Mouse (Mus musculus): ENCODE data around the gene Pax1. TPM values are rescaled to one million over a fixed set of nuclear protein-coding genes. Genes with fewer than 3 reads are reported as not detected.

Pax1 gene
- polyA plus RNA-seq, 1 experiment from 2014 or later, result 0.04 TPM

DNA sequence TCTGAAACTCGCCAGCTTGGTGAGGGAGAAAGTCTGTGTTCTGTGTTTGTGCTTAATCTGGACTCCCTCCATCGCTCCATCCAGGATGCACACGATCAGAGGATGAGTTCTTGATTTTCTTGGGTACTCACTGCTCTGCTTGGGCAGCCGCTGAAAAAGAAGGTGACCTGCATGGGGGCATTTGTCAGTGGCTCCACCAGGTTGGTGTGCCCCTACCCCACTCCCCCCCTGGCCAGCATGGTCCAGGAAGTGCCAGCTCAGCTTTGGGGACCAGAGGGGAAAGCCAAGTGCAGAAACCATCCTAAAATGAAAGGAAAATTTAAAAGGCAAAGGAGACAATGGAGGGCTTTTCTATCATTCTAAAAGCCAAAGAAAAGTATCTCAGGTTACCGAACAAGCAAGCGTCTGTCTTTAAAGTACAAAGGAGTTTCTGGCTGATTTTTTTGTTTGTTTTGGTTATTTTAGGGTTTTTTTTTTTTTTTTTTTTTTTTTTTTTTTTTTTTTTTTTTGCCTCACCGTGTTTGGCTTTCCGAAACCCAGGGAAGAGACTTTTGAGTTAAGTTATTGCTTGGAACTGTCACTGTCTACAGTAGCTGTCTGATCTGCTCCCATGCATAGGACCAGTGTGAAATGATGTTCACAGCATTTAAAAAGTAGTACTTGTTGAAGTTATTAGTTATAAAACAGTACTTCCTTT, 13.4 kb downstream of the Pax1 start:
- no peak for DNase-seq
- H3K27me3 ChIP-seq (ENCODE audit: insufficient read depth, low read length), result peaks cover 51% of the 10 kb centered on the region
- ATAC-seq, result no peak
- no peaks in the 10 kb centered on the region for H3K9me3 ChIP-seq (ENCODE audit: low read length)
- H3K9ac ChIP-seq (replicated peaks), result no peak overlapping the region
- H3K4me3 ChIP-seq (ENCODE audit: low read depth, low read length), result no peak overlapping the region
- TF ChIP-seq EP300 (IDR thresholded peaks at IDR 0.05; ENCODE audit: low read depth) (no peak), CTCF (IDR thresholded peaks at IDR 0.05; ENCODE audit: low read depth) (no peak)
- H3K27ac ChIP-seq (ENCODE audit: low read depth), result no peak overlapping the region
- WGBS (ENCODE audit: insufficient replicate concordance), result 7% methylated on average over 8 of the region's 8 CpGs
- no peaks in the 10 kb centered on the region for H3K36me3 ChIP-seq (replicated peaks; ENCODE audit: insufficient read depth, low read length)
- no peaks in the 10 kb centered on the region for H3K4me1 ChIP-seq (ENCODE audit: insufficient read depth)
- no peak overlapping the region for H3K4me2 ChIP-seq (ENCODE audit: low read depth, low read length)

- no peaks in the 10 kb centered on the region for H3K4me1 ChIP-seq (ENCODE audit: insufficient read depth)
- H3K36me3 ChIP-seq (replicated peaks; ENCODE audit: insufficient read depth, low read length), result no peaks in the 10 kb centered on the region
- WGBS (ENCODE audit: insufficient replicate concordance), result 10% methylated on average over 4 of the region's 4 CpGs
- no peak overlapping the region for H3K4me3 ChIP-seq (ENCODE audit: low read depth, low read length)
- H3K9ac ChIP-seq (replicated peaks), result no peak overlapping the region
- DNase-seq (peak; percentile 26), ATAC-seq (no peak)
- no peak overlapping the region for H3K27ac ChIP-seq (ENCODE audit: low read depth)
- no peaks in the 10 kb centered on the region for H3K9me3 ChIP-seq (ENCODE audit: low read length)
- no peak overlapping the region for H3K4me2 ChIP-seq (ENCODE audit: low read depth, low read length)
- peaks cover 17% of the 10 kb centered on the region for H3K27me3 ChIP-seq (ENCODE audit: insufficient read depth, low read length)
- TF ChIP-seq CTCF (IDR thresholded peaks at IDR 0.05; ENCODE audit: low read depth) (peak; percentile 65), EP300 (IDR thresholded peaks at IDR 0.05; ENCODE audit: low read depth) (no peak)
Observed at GRCm38 (mm10) chr2:147378934-147379333, 17.2 kb downstream of the Pax1 start.

DNA sequence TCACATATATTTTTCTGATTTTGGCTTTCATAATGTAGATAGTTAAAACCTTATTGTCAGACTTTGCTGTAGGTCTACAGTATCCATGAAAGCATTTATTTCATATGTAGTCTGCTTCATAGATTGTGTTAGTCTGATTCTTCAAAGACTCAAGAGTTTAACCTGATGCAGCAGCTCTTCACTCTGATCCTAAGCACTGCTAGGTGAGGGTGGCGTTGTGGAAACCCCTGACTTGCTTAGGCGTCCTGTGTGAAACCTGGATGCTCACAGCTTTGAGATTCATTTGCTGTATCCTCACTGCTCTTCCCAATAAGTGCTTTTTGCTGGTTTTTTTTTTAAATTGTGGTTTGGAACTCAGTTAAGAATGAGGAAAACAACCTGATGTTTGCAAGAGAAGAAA, 21.6 kb downstream of the Pax1 start:
- Histone ChIP-seq H3K9me3 (ENCODE audit: low read length) (no peaks in the 10 kb centered on the region), H3K4me2 (ENCODE audit: low read depth, low read length) (no peak overlapping the region), H3K9ac (replicated peaks) (no peak overlapping the region), H3K4me1 (ENCODE audit: insufficient read depth) (no peaks in the 10 kb centered on the region), H3K27ac (ENCODE audit: low read depth) (no peak overlapping the region), H3K4me3 (ENCODE audit: low read depth, low read length) (no peak overlapping the region), H3K27me3 (ENCODE audit: insufficient read depth, low read length) (no peaks in the 10 kb centered on the region), H3K36me3 (replicated peaks; ENCODE audit: insufficient read depth, low read length) (no peaks in the 10 kb centered on the region)
- DNase-seq, result no peak
- WGBS (ENCODE audit: insufficient replicate concordance), result 76% methylated on average over 2 of the region's 2 CpGs
- no peak for ATAC-seq
- no peak for TF ChIP-seq CTCF (IDR thresholded peaks at IDR 0.05; ENCODE audit: low read depth)
- no peak for TF ChIP-seq EP300 (IDR thresholded peaks at IDR 0.05; ENCODE audit: low read depth)

DNA sequence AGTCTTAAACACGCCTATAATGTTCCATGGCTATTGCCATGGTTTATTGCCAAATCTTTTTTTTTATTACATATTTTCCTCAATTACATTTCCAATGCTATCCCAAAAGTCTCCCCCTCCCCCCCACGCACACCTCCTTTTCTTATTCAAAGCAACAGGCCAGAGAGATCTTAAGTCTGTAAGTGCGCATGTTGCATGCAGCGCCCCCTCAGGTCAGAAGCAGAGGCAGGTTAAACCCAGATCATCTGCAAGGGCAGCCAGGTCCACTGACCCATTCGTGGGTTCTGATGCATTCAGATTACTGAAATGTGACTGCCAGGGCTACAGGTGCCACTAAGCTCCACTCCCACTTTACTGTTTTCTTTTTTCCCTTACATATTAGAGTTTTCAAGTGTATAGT, 25.2 kb downstream of the Pax1 start:
- H3K4me2 ChIP-seq (ENCODE audit: low read depth, low read length), result no peak overlapping the region
- 51% methylated on average over 5 of the region's 5 CpGs for WGBS (ENCODE audit: insufficient replicate concordance)
- TF ChIP-seq CTCF (IDR thresholded peaks at IDR 0.05; ENCODE audit: low read depth) (no peak), EP300 (IDR thresholded peaks at IDR 0.05; ENCODE audit: low read depth) (no peak)
- H3K4me3 ChIP-seq (ENCODE audit: low read depth, low read length), result no peak overlapping the region
- no peak overlapping the region for H3K27ac ChIP-seq (ENCODE audit: low read depth)
- DNase-seq (no peak), ATAC-seq (no peak)
- no peaks in the 10 kb centered on the region for H3K36me3 ChIP-seq (replicated peaks; ENCODE audit: insufficient read depth, low read length)
- H3K9me3 ChIP-seq (ENCODE audit: low read length), result no peaks in the 10 kb centered on the region
- H3K9ac ChIP-seq (replicated peaks), result no peak overlapping the region
- no peaks in the 10 kb centered on the region for H3K4me1 ChIP-seq (ENCODE audit: insufficient read depth)
- H3K27me3 ChIP-seq (ENCODE audit: insufficient read depth, low read length), result no peaks in the 10 kb centered on the region

DNA sequence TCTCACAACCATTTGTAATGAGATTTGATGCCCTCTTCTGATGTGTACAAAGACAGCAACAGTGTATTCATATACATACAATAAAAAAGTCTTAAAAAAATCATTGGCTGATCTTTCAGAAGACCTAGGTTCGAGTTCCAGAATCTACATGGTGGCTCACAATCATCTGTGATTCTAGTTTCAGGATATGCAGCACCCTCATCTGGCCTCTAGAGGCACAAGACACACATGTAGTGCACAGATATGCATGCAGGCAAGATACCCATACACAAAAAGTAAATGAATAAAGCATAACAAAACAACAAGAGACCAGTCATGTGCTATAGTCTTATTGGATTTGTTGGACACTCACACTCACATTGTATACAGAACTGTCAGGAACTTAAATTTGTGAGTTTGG, 47.6 kb downstream of the Pax1 start:
- Histone ChIP-seq H3K4me3 (ENCODE audit: low read depth, low read length) (no peak overlapping the region), H3K27ac (ENCODE audit: low read depth) (no peak overlapping the region), H3K9me3 (ENCODE audit: low read length) (no peaks in the 10 kb centered on the region), H3K4me1 (ENCODE audit: insufficient read depth) (no peaks in the 10 kb centered on the region), H3K27me3 (ENCODE audit: insufficient read depth, low read length) (no peaks in the 10 kb centered on the region), H3K9ac (replicated peaks) (no peak overlapping the region), H3K4me2 (ENCODE audit: low read depth, low read length) (no peak overlapping the region), H3K36me3 (replicated peaks; ENCODE audit: insufficient read depth, low read length) (no peaks in the 10 kb centered on the region)
- TF ChIP-seq CTCF (IDR thresholded peaks at IDR 0.05; ENCODE audit: low read depth) (no peak), EP300 (IDR thresholded peaks at IDR 0.05; ENCODE audit: low read depth) (no peak)
- DNase-seq (no peak), ATAC-seq (no peak)
- 37% methylated on average over 1 of the region's 1 CpGs for WGBS (ENCODE audit: insufficient replicate concordance)

DNA sequence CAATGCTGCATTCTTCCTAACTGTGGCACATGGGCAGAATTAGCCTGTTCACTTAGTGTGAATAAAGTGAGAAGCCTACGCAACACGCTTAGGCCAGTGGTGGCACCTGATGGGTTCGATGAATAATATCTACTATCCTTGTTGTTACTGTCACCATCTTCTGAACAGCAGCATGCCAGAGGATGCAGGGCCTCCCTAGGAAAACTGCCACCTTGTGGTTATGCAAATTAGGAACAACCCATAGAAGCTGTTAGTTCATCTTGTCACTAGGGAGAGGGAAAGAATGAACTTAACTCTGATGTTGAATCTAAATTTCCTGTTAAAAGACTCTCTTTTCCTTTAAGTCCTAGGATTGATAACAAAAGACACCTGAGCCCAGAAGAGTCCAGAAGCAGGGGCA, 53.3 kb downstream of the Pax1 start:
- Histone ChIP-seq H3K9me3 (ENCODE audit: low read length) (no peaks in the 10 kb centered on the region), H3K27ac (ENCODE audit: low read depth) (no peak overlapping the region), H3K4me1 (ENCODE audit: insufficient read depth) (no peaks in the 10 kb centered on the region), H3K27me3 (ENCODE audit: insufficient read depth, low read length) (no peaks in the 10 kb centered on the region), H3K4me3 (ENCODE audit: low read depth, low read length) (no peak overlapping the region), H3K36me3 (replicated peaks; ENCODE audit: insufficient read depth, low read length) (no peaks in the 10 kb centered on the region), H3K9ac (replicated peaks) (no peak overlapping the region), H3K4me2 (ENCODE audit: low read depth, low read length) (no peak overlapping the region)
- TF ChIP-seq CTCF (IDR thresholded peaks at IDR 0.05; ENCODE audit: low read depth) (no peak), EP300 (IDR thresholded peaks at IDR 0.05; ENCODE audit: low read depth) (no peak)
- DNase-seq, result no peak
- WGBS (ENCODE audit: insufficient replicate concordance), result 75% methylated on average over 3 of the region's 3 CpGs
- ATAC-seq, result no peak

Measured in liver, postnatal 0 days (tissue).